Mouse (Mus musculus) MEL-GATA-1-ER (cell line): ENCODE measurements at regions not wholly inside any gene's neighbourhood (a gene's known extent, or its start where the extent isn't known, plus 50 kb on each side); places are given as distances from the start of the nearest gene placed in this dataset.
"Not testable (repeated sequence)": the region's sequence is repeated elsewhere in the genome, so short reads cannot be mapped to it uniquely, and the experiment has no call there.

Source experiments
- DNase-seq: peaks from one replicate; pipeline ENCODE4 v3.0.0-alpha.2; 2012; ENCODE audit warnings: low read depth; ENCODE audit errors: extremely low read depth

GRCm38 (mm10) chr2:71597956-71598355 is 51.4 kb upstream of the Dlx2 start:
- no peak for DNase-seq

- peak; percentile 73 for DNase-seq
Measured at GRCm38 (mm10) chr2:71598368-71598767, 51.8 kb upstream of the Dlx2 start.

GRCm38 (mm10) chr2:71598778-71599177 is 52.2 kb upstream of the Dlx2 start:
- peak; percentile 76 for DNase-seq

DNA sequence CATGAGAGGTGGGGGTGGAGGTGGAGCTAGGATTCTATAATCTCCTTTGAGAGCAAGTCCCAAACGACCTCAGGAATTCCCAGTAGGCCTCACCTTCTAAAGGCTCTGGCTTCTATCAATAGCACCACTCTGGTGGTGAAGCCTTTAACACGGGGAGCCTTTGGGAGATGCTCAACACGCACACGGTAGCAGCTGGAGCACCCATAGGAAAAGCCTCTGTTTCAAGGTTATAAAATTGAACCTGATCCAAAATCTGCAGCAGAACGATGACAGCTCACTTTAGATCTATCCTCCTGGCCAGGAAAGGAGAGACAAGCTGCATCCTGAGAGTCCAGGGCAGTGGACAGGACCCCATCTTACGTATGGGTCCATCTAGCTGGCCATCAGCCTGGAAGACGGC is 53.7 kb upstream of the Dlx2 start:
- no peak for DNase-seq

DNA sequence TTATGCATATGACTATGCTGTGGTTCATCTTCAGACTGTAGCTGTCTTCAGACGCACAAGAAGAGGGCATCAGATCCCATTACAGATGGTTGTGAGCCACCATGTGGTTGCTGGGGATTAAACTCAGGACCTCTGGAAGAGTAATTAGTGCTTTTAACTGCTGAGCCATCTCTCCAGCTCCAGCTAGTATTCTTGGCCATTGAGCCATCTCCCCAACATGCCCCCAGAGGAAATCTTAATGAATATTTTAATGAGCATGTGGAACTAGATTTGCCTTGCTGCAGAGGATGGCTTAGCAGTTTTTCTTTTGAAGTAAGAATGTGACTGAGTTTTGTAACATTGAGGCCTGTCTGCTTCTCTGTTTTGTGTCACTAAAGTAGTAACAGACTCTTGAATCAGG is 54.4 kb upstream of the Dlx2 start:
- DNase-seq = no peak

DNA sequence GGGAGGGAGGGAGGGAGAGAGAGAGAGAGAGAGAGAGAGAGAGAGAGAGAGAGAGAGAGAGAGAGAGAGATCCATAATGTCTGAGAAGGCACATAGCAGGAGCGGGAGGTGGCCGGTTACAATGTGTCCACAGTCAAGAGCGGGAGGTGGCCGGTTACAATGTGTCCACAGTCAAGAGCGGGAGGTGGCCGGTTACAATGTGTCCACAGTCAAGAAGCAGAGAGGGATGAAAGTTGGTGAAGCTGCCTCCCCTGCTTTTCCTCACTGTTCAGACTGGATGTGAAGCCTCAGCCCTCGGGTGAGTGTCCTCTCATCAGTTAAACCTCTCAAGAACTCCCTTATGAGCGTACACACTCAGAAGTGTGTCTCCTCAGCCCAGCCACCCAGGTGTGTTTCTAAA is 57.2 kb upstream of the Dlx2 start:
- DNase-seq = not testable (repeated sequence)

DNA sequence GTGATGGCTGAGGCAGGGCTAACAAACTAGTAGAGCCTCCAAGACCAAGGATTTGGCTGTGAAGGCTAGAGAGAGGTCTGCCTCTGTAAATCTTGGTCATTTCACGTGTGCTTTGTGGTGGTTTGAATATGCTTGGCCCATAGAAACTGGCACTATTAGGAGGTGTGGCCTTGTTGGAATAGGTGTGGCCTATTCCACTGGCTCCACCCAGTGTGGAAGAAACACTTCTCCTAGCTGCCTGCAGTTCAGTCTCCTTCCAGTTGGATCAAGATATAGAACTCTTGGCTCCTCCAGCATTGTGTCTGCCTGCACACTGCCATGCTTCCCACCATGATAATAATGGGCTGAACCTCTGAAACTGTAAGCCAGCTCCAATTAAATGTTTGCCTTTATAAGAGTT is 59.1 kb upstream of the Dlx2 start:
- no peak for DNase-seq

DNA sequence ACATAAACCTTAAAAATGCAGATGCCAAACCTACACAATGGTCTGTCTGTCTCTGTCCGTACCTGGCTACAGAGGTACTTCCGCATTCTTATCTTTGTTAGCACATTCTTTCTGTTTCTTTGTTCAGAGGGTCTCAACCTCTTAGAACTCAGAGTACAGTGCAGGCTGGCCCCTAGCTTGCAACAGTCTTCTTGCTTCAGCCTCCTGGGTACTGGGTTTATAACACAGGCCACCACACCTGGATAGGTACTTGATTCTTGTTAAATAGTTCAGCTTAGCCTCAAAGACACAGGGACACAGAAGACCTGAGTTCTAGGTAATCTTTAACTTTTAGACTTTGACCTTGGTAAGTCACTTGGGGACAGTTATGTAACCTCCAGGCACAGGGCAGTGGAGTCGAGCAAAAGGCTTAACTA is 60.5 kb upstream of the Dlx2 start:
- no peak for DNase-seq

GRCm38 (mm10) chr2:71613216-71613615 is 66.7 kb upstream of the Dlx2 start:
- no peak for DNase-seq

GRCm38 (mm10) chr2:71616526-71616925 is 70.0 kb upstream of the Dlx2 start:
- DNase-seq = no peak

DNA sequence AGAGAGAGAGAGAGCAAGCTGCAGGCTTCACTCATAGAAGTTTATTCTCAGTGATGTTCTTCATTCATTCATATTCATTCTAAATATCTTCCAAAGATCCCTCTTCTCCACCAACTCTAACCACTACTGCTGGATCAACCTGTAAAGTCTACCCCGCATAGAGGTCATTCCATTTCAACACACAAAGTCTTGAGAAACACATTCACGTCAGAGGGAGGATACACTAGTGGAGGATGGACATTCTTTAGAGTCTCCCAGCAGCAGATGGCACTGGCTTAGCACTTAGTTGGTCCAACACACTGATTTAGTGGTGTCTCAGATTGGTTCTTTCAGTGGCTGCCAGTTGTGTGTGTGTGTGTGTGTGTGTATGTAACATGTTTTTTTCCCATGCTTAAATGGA is 74.9 kb upstream of the Dlx2 start:
- DNase-seq = no peak

GRCm38 (mm10) chr2:71622532-71623099 is 76.1 kb upstream of the Dlx2 start:
- DNase-seq = no peak

DNA sequence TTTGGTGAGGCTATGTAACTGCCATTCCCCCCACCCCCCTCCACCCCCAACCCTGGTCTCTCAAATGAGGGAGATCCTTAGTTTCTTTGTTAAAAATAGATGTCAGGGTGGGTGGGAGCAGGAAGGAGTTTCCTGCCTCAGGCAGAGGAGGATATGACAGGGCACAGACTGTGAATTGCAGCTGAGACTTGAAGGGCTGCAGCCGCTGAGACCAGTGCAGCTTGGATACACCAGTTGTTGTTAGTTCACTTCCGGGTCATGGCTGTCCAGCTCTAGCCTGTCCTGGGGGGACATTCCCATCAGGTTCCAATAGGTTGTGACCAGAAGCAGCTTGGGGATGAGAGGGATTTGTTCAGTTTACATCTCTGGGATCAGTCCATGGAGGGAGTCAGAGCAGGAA is 76.6 kb upstream of the Dlx2 start:
- no peak for DNase-seq

GRCm38 (mm10) chr2:71625298-71625902 is 78.8 kb upstream of the Dlx2 start:
- no peak for DNase-seq

GRCm38 (mm10) chr2:71626404-71626803 is 79.8 kb upstream of the Dlx2 start:
- DNase-seq = no peak

- no peak for DNase-seq
Measured at GRCm38 (mm10) chr2:71627097-71627755, 80.7 kb upstream of the Dlx2 start.

DNA sequence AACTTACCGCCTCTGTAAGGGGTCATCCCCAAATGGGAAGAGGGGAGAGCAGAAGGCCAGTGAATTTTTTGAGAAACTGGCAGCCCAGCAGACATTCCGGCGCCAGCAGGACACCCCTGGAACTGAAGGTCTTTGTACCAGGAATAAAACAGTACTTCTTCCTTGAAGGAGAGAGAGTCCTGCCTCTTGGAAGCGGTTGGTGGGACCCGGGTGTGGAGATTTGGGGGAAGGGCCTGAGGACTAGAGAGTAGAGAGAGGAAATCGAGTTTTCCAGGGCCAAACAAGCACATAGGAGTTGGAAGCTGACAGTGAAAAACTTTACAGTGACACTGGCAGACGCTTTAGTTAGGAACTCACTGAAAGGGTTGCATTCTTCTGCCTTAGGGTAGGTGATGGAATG is 82.3 kb upstream of the Dlx2 start:
- DNase-seq = no peak

DNA sequence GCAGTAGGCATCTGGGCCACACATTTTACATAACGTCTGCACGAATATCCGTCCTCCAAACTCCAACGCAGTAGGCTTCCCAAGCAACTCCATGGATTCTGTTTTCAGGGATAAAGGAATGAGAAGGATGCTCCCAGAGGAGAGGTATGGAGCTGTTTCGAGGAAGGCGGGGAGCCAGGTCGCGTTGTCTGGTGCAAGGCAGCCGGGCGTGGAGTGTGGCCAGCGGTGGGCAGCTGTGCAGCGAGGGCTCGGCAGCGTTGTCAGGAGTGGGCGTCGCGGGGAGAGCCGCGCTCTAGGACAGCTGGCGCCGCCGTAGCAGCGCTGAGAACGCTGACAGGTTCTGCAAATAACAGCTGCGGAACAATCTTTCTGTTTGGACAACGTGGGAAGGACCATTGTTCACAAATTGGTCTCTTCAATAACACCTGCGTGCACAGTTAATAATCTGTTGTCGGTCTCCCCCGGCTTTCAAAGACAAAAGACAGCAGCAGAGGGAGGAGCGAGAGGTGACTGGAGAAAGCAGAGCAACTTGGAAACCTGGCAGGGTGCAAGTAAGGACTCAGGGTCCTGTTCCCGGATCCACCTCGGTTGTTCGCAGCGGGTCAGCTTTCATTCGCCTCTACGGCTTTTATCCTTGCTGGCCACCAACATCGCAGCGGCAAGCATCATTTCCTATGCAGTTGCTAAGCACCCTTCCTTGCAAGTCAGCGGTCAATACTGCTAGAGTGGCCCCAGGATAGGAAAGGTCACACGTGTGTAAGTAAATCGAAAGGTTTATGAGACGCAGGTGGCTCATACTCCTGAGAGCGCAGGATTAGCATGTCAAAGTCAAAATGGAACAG is 83.0 kb upstream of the Dlx2 start:
- no peak for DNase-seq

DNA sequence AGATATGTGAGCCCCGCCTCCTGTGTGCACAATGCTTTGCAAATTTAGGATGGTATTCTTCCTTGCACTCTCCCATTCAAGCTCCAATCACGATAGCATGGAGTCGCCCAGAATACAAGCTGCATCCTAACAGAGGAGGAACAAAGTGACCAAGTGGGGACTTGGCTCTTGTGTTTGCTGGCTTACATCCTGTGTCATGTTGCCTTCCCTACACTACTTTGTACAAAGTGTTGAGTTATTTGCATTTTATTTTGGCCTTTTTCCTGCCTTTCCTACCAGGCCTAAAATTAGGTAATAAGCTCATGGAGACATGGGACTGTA is 83.5 kb upstream of the Dlx2 start:
- DNase-seq = no peak

DNA sequence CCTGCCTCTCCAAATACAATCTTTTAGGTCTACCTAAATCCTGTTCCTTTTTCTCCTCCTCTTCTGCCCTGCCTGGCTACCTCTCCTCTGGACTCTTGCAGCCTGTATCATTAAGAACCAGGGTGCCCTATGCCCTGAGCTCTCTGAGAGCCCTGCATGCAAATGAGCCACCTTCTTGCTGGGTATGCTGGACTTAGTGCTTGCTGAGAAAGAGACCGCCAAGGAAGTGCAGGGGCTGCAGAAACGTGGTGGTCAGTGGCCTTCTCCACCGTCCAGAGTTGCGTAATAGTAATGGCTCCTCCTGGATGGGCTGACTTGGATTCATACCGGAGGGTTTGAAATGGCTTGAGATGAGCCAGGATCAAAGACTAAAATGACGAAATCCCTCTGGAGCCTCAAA is 86.9 kb upstream of the Dlx2 start:
- no peak for DNase-seq

DNA sequence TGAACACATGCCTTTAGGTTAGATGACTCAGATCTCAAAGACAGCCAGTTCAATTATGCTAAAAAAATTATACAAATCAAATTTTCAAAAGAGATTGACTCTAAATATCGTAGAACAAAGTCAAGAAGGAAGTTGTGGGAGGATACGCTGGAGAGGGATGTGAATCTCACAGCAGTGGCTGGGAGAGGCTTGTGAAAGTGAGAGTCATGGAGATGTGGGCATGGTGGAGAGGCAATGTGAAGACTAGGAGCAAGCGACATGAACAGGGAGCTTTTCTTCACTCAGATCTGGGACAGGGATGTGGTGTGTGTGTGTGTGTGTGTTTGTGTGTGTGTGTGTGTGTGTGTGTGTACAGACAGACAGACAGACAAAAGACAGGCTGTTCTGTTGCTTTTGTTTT is 87.9 kb upstream of the Dlx2 start:
- no peak for DNase-seq

DNA sequence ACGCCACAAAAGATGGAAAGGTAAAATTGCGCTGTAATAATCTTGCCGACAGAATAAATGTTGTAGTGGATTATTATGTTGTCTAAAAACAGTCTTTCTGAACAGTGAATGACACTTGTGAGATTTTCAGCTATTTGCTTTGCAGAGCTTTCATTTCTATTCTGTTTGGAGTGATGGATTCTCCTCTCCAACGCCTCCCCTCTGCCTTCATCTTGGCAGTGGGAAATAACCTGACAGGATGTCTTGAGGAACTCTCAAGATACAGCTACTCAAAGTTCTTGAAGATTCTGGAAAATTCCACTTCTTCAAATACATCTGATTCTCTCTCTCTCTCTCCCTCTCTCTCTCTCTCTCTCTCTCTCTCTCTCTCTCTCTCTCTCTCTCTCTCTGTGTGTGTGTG is 89.6 kb upstream of the Dlx2 start:
- DNase-seq = no peak
